Mouse (Mus musculus): Measurements from ENCODE around the gene Socs7.
A peak's percentile ranks its signal among the peaks of the same experiment; 100 is the strongest.
"Not testable (repeated sequence)": the region's sequence is repeated elsewhere in the genome, so short reads cannot be mapped to it uniquely, and the experiment has no call there.

Gene Socs7

GRCm38 (mm10) chr11:97361948-97362648, at the start of gene Socs7:
TSS of gene Socs7 (plus strand) at chr11:97362551.
- peak; percentile 95 to 97 for DNase-seq

DNA sequence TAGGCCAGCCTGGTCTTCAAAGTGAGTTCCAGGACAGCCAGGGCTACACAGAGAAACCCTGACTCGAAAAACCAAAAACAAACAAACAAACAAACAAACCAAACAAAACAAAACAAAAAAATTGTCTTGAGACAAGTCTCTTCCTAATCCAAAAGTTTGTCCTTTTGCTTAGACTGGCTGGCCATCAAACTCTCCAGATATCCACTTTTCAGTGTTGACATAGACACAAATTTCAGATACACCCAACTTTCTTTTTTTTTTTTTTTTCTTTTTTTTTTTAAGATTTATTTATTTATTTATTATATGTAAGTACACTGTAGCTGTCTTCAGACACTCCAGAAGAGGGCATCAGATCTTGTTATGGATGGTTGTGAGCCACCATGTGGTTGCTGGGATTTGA, 49.5 kb upstream of the Socs7 start:
- not testable (repeated sequence) for DNase-seq

DNA sequence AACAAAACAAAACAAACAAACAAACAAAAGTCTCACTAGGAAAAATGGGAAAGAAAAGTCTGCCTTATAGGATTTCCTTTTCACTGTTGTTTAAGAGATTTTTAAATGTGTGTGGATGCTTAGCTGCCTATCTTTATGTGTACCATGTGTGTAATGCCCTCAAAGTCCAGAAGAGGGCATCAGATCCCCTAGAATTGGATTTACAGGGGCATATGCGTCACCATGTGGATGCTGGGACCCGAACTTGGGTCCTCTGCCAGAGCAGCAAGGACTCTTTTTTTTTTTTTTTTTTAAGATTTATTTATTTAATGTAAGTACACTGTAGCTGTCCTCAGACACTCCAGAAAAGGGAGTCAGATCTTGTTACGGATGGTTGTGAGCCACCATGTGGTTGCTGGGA, 48.2 kb upstream of the Socs7 start:
- no peak for DNase-seq

DNA sequence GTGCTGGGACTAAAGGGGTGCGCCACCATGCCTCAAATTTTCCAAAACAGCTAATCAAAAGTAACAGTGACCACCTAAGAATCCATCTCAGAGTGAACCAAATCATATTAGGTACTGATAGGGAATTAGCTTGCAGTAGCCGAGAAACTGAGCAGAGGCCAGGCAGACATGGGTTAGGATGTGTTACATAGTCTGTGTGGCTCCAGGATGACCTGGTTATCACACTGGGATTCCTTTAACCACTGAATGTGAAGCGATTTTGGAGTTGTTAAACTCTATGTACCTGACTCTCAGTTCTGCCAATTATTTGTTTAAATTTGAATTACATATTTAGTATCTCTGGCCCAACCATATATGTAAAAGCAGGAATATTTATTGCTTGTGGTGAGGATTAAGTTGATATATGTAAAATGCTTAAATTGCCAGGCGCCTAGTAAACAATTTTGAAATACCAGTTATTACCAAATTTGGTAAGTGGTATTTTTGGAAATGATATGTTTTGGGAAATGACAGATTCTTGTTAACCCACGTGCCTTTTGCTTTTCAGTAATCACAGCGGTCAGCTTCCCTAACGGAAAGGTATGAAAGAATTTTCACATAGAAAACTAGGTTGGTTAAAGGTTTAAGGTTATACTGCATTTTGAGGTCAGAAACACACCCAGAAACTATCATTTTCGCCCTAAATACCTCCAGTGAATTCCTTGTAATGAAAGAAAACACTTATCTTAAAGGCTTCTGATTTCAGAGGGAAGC, 47.4 kb upstream of the Socs7 start:
- DNase-seq: no peak

DNA sequence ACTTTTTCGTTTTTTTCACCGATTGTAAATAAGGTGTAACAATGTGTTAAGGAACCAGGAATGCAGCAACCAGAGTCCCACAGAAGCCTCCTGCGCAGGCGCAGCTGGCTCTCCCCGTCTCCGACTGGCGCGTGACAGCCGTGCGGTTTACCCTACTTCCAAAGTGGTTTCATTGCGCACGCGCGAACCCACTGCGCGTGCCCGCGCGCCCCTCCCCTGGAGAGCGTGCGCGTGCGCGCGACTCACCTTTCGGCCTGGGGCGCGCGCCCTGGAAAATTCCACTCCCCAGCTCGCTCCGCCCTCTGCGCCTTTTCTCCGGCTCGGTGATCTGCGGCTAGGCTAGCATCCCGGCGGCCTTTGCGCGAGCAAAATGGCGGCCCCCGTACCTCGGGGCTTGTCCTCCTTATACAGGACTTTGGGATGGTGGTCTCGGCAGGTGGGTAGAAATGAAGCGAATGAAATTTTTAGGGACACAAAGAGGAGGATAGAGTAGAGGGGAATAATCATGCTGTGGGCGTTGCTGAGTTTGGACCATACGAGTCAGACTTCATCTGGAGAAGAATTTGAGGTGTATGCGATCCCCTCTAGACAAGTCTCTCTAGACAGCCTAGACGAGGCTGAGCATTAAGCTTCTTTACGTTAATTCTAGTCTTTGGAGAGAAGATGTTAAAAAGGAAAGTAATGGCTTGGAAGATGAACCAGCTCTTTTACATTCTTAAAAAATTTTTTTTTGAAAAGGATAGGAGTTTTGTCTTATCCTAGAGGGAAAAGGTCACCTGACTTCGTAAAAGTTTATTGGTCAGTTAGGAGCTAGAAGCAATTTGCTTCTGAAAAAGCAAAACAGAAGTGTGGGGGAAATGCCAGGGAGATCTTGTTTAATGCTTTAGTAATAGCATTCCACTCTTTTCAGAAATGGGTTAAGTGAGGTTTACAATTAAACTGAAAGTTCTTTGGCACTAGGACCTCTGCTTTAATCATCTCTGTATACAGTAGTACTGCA, 46.5 kb upstream of the Socs7 start, which contains the start of gene Mrpl45:
Gene Mrpl45, plus strand, starts transcription at position 213 of the 1,000 bp plus-strand sequence.
- peak; percentile 99 for DNase-seq

- DNase-seq: no peak
Measured at GRCm38 (mm10) chr11:97321197-97321596, 41.2 kb upstream of the Socs7 start.

DNA sequence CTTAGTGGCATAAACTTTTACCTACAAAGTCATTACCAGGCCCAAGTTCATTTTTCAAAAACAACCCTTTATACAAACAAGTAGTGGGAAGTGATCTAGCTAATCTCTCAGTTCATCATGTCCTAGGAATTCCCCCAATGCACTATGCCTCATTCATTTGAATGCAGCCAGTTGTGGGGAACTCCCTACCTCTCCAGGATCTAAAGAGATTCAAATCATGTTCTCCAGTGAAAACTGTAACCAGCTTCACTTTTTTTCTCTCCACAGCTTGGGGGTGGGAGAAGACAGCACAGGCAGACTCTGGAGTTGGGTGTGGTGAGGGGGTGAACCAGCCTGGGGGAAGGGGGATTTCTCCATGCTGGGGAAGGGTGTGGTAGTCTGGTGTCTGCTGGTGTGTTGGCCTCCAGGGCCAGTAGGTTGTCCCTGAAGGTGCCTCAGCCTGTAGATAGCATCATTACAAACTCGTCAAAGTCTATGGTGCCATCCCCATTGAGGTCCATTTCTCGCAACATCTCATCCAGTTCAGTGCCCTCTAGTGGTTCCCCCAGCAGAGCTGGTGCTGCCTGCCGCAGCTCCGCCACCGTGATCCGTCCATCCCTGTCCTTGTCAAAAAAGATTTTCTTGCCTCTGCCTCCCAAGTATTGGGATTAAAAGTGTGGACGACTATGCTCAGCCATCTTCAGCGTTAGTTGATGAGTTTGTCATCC, 40.3 kb upstream of the Socs7 start:
- DNase-seq: not testable (repeated sequence)

DNA sequence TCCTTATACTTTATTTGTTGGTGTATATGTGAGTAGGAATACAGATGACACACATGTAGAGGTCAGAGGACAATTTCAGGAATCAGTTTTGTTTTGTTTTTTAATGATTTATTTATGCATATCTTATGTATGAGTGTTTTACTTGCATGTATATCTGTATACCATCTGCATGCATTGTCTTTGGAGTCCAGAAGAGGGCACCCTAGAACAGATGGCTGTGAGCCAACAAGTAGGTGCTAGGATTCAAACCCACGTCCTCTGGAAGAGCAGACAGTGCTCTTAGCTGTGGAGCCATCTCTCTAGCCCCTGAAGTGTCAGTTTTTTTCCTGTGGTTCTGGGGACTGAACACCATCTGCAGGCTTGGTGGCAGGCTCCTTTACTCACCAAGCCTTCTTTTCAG, 37.1 kb upstream of the Socs7 start:
- no peak for DNase-seq

GRCm38 (mm10) chr11:97328148-97328547, 34.2 kb upstream of the Socs7 start:
- DNase-seq: peak; percentile 44 to 81

DNA sequence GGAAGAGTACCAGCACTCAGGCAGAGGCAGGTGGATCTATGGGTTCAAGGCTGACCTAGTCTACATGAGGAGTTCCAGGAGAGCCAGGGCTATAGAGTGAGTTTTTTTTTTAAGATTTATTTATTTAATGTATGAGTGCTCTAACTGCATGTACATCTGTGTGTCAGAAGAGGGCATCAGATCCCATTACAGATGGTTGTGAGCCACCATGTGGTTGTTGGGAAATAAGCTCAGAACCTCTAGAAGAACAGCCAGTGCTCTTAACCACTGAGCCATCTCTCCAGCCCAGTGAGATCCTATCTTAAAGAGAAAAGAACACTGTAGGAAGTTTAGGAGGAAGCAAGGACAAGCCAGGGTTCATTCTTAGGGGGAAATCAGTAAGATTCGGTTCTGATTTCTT, 32.0 kb upstream of the Socs7 start:
- no peak for DNase-seq

GRCm38 (mm10) chr11:97331231-97332190, 30.8 kb upstream of the Socs7 start:
- no peak for DNase-seq

DNA sequence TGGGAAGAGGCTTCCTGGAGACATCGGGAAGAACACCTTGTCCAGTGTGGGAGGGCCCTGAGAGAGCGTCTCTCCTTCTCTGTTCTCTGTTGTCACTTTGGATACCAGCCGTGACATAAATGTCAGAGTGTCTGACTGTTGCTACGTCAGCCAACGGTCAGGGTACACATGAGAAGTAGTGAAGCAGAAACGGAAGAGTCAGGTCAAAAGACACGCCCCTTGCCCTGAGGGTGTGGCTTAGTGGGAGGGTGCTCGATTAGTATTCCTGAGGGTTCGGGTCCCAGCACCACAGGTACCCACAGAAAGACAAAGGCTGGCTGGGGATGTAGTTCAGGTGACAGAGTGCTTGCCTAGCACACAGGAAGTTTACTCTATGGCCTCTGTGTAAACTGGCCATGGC, 29.3 kb upstream of the Socs7 start:
- peak; percentile 47 to 78 for DNase-seq

DNA sequence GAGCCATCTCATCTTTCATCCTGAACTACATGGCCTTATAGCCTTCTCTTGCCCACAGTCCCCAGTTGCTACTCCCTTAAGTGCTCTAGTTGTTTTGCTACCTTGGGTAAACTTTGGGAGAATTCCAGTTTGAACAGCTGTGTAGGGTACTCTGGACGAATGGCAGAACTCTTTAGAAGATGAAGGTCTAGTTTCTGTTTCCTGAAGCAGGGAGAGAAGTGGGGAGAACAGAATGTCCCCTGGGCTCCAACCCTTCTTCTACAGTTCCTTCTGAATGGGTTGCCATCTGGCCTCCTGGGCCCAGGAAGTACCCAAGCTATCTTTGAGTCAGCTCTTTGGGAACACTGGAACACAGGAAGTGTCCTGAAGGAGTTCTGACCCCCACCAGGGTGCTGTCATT, 28.5 kb upstream of the Socs7 start:
- DNase-seq: no peak

DNA sequence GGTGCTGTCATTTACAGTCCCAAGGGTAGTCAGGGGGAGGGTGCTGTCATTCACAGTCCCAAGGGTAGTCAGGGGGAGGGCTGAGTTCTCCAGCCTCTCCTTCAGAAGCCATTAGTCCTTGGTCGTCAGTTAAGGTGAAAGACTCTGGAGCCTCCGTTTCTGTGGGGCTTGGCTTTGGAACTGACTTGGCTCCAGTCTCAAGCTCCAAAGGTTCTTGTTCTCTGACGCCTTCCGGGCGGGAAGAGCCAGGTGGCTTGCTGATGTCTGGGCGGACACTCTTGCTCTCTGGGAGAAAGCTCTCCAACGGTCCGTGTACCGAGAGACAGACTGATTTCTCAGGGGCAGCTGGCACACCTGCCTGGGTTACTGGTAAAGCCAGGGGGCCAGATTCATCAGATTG, 28.0 kb upstream of the Socs7 start:
- DNase-seq: peak; percentile 35 to 59

GRCm38 (mm10) chr11:97336238-97336637, 26.1 kb upstream of the Socs7 start:
- DNase-seq: no peak

DNA sequence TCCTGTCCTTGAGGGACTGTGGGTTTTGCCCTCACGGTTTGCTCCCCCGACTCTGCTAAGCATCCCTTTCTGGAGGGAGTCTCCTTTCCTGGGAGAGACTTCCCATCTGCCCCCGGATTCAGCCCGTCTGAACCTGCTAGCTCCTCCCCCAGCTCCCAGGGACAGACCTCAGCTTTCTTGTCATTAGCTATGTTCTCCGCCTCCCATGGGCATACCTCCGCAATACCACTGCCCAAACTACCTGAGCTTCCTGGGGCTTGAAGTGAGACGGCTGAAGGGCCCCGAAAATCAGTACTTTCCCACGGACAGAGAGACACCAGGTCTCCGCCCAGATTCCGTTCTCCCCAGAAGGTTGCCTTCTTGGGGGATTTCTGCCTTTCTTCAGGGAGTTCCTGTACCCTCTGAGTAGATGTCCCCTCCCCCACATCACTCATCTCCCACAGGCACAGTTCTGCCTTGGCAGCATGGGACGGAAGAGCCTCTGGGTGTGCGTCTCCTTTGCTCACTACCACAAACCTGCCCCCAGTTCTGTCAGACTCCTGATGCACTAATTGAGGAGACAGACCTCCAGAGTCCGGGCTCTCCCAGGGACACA, 25.5 kb upstream of the Socs7 start:
- no peak for DNase-seq

DNA sequence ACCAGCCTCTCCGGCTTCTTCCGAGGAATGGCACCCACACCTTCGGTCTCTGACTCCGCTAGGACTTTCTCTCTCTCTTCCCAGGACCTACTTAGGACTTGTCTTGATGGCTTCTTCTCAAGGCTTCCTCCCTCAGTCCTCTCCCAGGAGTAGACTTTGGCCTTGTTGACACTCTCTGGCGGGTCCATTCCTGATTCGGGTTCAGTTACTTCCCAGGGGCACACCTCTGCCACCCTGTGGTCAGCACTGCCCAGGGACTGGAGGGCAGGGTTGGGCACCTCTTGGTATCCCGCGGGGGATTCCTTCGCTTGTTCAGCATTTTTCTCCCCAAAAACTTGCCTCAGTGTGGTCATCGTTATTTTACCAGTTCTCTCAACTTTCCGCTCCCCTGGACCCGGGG, 25.0 kb upstream of the Socs7 start:
- DNase-seq: peak; percentile 68 to 69

- DNase-seq: no peak
Measured at GRCm38 (mm10) chr11:97338302-97338976, 23.9 kb upstream of the Socs7 start.

- DNase-seq: peak; percentile 85 to 91
Measured at GRCm38 (mm10) chr11:97338977-97339315, 23.4 kb upstream of the Socs7 start.

DNA sequence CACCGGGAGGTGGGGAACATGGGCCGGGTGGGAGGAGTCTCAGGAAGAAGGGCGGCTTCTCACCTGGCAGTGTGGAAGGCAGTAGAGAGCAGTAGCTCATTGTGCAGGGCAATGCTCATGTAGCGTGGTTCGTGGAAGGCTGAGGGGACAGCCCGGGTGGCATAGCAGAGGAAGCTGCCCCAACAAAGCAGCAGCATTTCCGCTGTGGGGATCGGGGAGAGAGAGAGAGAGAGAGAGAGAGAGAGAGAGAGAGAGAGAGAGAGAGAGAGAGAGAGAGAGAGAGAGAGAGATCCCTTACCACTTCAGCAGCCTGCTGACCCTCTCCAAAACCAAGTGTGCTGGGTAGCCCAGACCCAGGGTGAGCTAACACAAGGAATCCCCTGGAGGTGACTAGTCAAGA, 19.2 kb upstream of the Socs7 start:
- no peak for DNase-seq
